Mouse (Mus musculus): ENCODE results near the gene 4930430A15Rik.

The 4930430A15Rik gene

DNA sequence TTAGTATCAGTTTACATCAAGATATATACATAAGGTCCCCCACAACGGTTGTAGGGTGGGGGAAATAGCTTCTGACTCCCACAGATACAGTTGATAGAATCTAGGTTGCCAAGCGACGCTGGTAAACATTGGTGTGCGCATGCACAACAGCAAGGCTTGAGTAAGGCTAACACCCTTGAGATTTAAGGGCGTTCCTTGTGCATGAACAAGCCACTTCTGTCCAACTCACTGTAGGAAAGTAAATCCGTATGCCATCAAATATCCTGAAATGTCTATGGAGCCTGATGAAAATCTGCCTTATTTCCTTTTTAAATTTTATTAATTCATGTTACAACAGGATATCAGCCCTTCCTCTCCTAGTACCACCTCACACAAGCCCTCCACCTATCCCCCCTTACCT lies at the start of gene 4930430A15Rik:
TSS of gene 4930430A15Rik (minus strand) at position 101 of the 400 bp plus-strand sequence.
- no peak for DNase-seq (ENCODE audit: low read depth, low spot score)

DNA sequence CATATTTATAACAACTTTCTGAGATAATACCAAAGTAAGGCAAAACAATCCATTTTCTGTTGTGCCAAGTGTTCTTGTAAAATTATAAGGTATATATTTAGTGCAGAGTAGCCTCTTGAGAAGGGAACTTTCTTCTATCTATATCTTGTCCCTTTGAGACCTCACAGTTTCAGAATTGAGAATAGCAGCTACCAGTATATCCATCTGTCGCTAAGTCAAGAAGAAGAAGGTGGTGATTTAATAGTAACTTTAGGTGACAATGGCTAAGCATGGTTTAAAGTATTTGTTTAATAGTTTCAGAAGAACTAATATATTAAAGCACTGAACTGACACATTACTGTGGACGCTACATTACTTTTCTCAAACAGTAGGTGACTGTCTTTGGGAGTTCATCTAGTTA lies 44.6 kb upstream of the 4930430A15Rik start, which contains the start of gene Olfr1277:
TSS of gene Olfr1277 (minus strand) at position 101 of the 400 bp plus-strand sequence.
- no peak for DNase-seq (ENCODE audit: low read depth, low spot score)

DNA sequence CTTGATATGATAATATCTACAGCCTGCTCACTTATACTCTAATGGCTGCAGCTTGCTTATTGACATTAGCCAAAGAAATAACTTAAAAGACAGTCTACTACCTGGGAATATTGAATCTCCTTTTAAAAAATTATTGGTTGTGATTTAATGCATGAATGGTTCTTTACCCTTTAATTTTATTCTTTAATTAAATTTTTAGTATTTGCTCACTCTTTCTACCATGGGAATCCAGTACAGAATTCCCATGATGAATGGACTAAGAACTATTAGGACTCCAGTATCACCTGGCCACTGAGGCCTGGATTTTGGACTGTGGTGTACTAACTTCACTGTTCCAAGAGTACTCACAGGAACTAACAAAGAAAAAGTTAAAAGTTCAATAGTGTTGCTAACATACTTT lies 24.8 kb upstream of the 4930430A15Rik start, which contains the start of gene Olfr1276:
TSS of gene Olfr1276 (plus strand) at position 301 of the 400 bp plus-strand sequence.
- no peak for DNase-seq (ENCODE audit: low read depth, low spot score)

DNA sequence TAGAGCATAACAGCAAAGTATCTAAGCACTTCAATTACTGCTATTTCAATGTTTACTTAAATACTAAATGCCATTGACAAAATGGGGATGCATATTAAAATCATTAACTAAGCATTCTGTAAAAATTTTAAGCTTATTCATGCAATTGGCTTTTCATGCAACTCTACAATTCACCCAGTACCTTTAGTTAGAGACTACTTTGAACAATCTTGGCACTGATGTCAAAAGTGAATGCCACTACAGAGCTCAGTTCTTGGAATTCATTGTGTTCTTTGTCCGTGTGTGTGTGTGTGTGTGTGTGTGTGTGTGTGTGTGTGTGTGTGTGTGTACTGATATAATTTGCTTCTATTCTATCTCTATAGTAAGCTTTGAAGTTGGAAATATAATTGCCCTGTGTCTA lies 5.8 kb upstream of the 4930430A15Rik start, which contains the start of gene Olfr1275:
TSS of gene Olfr1275 (minus strand) at position 101 of the 400 bp plus-strand sequence.
- DNase-seq (ENCODE audit: low read depth, low spot score), result no peak

DNA sequence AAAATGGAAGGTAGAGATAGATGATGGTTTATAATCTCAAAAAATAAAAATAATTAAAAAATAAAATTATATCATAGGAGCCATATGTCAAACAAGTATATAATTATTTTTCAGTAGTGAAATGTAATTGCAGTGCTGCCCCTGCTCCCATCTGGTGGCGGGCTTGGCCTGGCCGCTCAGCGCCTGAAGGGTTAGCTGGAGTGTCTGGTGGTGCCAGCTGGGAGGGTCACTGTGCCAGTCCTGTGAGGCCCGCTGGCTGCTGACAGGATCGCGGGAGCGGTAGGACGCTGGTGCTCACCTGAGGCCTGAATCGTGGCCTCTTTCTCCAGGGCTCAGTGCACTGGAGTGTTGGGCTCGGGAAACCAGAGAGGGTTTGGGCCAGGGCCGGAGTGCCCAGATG lies 47.3 kb downstream of the 4930430A15Rik start:
- no peak for DNase-seq (ENCODE audit: low read depth, low spot score)

DNA sequence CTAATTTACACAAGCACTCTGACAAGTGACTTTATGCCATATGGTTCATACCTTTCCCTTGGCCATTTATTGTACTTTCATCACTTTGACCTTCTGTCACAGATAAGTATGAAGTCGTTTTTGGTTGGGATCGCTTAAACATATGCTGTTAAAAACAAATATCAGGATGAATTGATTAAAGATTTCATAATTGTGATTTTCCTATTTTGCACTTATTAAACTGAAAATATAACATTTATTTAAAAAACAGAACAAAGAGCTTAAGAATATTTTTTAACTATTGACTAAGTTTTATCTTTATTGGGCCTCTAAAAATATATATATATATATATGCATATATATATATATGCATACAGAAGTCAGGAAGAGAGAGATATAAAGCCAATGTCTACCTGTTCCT lies 76.6 kb downstream of the 4930430A15Rik start, which contains the start of gene Gm15130:
TSS of gene Gm15130 (minus strand) at position 101 of the 400 bp plus-strand sequence.
- DNase-seq (ENCODE audit: low read depth, low spot score), result no peak

DNA sequence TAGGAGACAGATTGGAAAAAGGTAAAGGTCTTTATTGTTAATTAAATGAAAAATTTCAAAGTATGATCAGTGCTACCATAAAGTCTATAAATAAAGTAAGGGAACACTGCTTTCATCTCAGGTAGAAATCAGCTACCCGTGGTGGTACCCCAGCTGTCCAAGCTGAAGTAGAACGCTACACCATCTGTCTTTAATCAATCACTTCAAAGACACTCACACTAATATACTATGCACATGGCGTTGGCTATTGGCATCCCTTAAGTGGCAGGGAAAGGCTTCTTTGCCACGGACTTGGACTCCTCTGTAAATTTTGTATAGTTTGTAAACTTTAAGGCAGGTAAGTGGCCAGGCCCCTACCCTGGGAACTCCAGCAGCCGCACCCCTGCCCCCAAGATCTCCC lies 93.7 kb downstream of the 4930430A15Rik start:
- DNase-seq (ENCODE audit: low read depth, low spot score), result no peak

Data from c-Kit-negative CD71-positive TER-119-positive erythroid progenitor cells, embryonic 14.5 days (primary cell).